Mouse (Mus musculus): ENCODE data around the gene Hmmr. TPM values are rescaled to one million over a fixed set of nuclear protein-coding genes. Genes with fewer than 3 reads are reported as not detected.
A peak's percentile ranks its signal among the peaks of the same experiment; 100 is the strongest.
"Not testable (repeated sequence)": the region's sequence is repeated elsewhere in the genome, so short reads cannot be mapped to it uniquely, and the experiment has no call there.

Hmmr gene
- total RNA-seq, 2 experiments from 2014 or later = 29.6 to 53.4 TPM

DNA sequence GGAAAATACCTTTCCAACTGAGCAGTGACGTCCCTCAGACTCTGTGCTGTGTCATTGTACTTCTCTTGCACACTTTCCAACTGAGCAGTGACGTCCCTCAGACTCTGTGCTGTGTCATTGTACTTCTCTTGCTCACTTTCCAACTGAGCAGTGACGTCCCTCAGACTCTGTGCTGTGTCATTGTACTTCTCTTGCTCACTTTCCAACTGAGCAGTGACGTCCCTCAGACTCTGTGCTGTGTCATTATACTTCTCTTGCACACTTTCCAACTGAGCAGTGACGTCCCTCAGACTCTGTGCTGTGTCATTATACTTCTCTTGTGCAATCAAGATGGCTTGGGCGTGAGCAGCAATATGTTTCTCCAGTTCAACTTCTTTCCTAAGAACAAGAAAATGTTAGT is 23.3 kb downstream of the Hmmr start:
- ATAC-seq (replicated peaks; ENCODE audit: low FRiP score, poor library complexity, severe bottlenecking) = not testable (repeated sequence)

GRCm38 (mm10) chr11:40695103-40695502 is 38.1 kb downstream of the Hmmr start, which contains the start of gene Mat2b:
TSS of gene Mat2b (minus strand) at chr11:40695203.
- no peak for ATAC-seq (replicated peaks; ENCODE audit: low FRiP score, poor library complexity, severe bottlenecking)

GRCm38 (mm10) chr11:40694311-40695087 is 38.7 kb downstream of the Hmmr start:
- ATAC-seq (replicated peaks; ENCODE audit: low FRiP score, poor library complexity, severe bottlenecking) = no peak

DNA sequence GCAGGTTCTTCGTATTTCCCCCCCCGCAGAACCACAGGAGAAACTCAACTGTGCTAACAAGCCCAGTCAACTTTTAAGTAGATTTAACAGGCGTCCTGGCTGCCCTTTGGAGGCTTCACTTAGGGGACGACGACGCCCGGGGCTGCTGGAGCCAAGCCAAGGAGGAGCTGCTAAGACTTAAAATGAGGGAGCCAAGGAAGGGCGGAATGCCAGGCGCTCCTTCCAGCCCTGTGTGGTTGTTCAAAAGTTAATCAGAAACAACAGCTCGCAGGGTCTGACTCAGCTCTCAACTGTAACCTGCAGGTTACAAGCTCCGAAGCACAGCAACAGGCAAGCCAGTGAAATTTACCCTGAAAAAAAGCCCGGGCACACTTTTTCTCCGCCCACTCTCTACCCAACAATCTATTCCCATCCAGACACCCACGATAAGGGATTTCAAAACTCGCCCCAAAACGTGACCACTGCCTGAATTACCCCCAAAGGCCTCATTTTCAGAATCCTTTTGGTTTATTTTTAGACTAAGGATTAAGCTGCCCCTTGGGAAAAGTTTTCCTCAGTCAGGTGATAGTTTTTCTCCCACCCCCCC is 39.8 kb downstream of the Hmmr start:
- ATAC-seq (replicated peaks; ENCODE audit: low FRiP score, poor library complexity, severe bottlenecking) = peak; percentile 58

GRCm38 (mm10) chr11:40692511-40693365 is 40.5 kb downstream of the Hmmr start:
- peak; percentile 95 for ATAC-seq (replicated peaks; ENCODE audit: low FRiP score, poor library complexity, severe bottlenecking)

DNA sequence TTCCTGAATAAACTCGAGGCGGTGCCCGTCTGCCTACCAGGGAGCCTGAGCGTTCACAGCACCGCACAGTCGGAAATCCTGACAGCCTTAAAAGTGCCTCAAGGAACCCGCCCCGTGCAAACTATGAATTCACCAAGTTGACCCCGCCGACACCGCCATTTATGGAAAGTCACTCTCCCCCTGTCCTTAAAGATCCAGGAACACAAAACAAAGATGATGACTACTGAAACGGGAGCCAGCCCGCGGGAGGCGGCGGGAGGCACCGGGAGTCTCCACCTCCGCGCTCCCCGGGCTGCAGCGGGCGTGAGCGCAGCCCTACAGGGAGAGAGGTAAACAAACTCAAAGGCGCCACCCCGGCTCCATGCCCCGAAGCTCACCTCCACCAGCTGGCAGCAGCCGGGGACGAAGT is 41.1 kb downstream of the Hmmr start:
- ATAC-seq (replicated peaks; ENCODE audit: low FRiP score, poor library complexity, severe bottlenecking) = peak; percentile 80

DNA sequence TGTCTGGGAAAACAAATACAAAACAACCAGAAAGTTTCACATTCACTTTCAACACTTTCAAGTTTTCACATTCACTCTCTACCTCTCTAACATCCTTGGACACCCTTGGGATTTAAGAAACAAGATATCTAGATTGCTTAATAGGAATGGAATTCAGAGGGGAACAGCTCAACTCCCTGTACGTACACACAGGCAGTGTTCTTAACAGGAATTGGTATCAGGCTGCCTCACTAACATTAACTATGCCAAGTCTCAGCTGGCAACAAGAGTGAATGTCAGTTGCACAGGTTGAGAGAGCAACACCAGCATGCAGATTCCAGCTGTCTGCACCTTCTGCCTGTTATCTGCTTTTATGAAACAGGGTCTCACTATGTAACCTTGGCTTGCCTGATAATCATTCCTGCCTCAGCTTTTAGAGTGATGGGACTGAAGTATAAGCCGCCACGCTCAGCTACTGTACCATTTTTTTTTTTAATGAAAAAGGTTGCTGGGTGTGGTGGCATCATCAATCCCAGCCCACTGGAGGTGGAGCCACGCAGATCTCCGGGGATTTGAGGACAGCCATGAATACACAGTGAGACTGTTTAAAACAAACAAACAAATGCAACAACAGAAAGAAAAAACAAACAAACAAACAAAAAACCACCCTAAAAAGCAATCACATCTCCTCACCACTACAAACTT is 42.6 kb downstream of the Hmmr start:
- peak; percentile 51 for ATAC-seq (replicated peaks; ENCODE audit: low FRiP score, poor library complexity, severe bottlenecking)

GRCm38 (mm10) chr11:40683295-40683694 is 49.9 kb downstream of the Hmmr start:
- ATAC-seq (replicated peaks; ENCODE audit: low FRiP score, poor library complexity, severe bottlenecking) = no peak

GRCm38 (mm10) chr11:40682456-40682855 is 50.8 kb downstream of the Hmmr start:
- no peak for ATAC-seq (replicated peaks; ENCODE audit: low FRiP score, poor library complexity, severe bottlenecking)

- peak; percentile 62; the same call in 1 of the 2 replicates for ATAC-seq (replicated peaks; ENCODE audit: low FRiP score, poor library complexity, severe bottlenecking)
These were observed 56.1 kb downstream of the Hmmr start for GRCm38 (mm10) chr11:40677169-40677568.

GRCm38 (mm10) chr11:40675014-40675730 is 58.0 kb downstream of the Hmmr start:
- no peak for ATAC-seq (replicated peaks; ENCODE audit: low FRiP score, poor library complexity, severe bottlenecking)

Other genes starting within 250 kb of the Hmmr start
- 36.5 and 46.8 TPM in 2 replicates for gene Mat2b, start 38.2 kb downstream of the Hmmr start, total RNA-seq (2015; ENCODE audit: low replicate concordance)
- gene Mat2b, start 38.2 kb downstream of the Hmmr start, total RNA-seq (2017; ENCODE audit: low replicate concordance) = 54.5 and 64.7 TPM in 2 replicates
- 25.3 and 43.4 TPM in 2 replicates for gene Nudcd2, start 245 bp upstream of the Hmmr start, total RNA-seq (2015; ENCODE audit: low replicate concordance)
- gene Nudcd2, start 245 bp upstream of the Hmmr start, total RNA-seq (2017; ENCODE audit: low replicate concordance) = 31.8 and 46.9 TPM in 2 replicates
- gene Ccng1, start 21.9 kb upstream of the Hmmr start, total RNA-seq (2015; ENCODE audit: low replicate concordance) = 34.3 and 51.7 TPM in 2 replicates
- gene Ccng1, start 21.9 kb upstream of the Hmmr start, total RNA-seq (2017; ENCODE audit: low replicate concordance) = 12.0 and 16.1 TPM in 2 replicates